Mouse (Mus musculus): ENCODE results near the gene Ebf3. TPM values are rescaled to one million over a fixed set of nuclear protein-coding genes. Genes with fewer than 3 reads are reported as not detected.

The Ebf3 gene
- polyA plus RNA-seq (2016; fragmentation: Nextera tagmentation; extraction: Ambion mirVana): 8.4 and 9.4 TPM in 2 replicates

DNA sequence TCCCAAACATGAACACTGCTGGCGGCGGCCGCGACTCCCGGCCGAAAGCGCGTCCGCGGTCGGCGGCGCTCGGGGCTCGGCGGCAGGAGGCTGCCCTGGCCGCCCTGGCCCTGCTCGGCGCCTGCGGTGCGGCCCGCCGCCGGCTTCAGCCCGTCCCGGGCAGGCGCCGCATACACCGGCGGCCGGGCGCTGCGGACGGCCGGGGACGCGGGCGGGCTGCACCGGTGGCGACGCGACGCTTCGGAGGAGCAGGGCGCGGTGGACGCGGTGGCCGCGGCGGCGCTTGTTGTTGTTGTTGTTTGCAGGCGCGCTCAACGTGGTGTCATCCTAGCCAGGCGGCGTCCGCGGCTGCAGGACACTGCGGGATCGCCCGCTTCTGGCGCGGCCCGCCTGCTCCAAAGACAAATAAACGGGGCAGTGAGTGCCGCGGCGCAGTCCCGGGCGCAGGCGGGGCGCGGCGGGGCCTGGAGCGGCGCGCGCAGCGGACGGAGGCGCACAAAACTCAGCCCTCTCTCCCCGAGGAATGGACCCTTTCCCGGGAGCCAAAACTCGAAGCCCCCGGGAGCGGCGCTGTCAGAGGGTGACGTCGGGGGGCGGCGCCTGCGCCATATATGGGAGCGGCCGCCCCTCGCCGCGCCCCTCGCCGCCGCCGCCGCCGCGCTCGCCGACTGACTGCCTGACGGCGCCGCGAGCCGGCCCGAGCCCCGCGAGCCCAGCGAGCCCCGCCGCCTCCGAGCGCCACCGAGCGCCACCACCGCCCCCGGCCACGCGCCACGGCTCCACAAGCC, at the start of gene Ebf3:
Gene Ebf3, minus strand, starts transcription at position 542 of the 788 bp plus-strand sequence.
- peaks cover 97% of the 10 kb centered on the region for H3K27me3 ChIP-seq (replicated peaks; ENCODE audit: low read depth, poor library complexity, severe bottlenecking)
- peak; percentile 95 for DNase-seq (ENCODE audit: low spot score)
- H3K27ac ChIP-seq (replicated peaks): peak within 1 kb of the TSS; percentile 94
- H3K9me3 ChIP-seq: no peaks in the 10 kb centered on the region
- under 1% methylated on average over 127 of the region's 127 CpGs for WGBS
- H3K4me3 ChIP-seq: peak within 1 kb of the TSS; percentile 87
- peaks cover 10% of the 10 kb centered on the region for H3K36me3 ChIP-seq (replicated peaks)
- H3K4me1 ChIP-seq: peaks cover 82% of the 10 kb centered on the region

DNA sequence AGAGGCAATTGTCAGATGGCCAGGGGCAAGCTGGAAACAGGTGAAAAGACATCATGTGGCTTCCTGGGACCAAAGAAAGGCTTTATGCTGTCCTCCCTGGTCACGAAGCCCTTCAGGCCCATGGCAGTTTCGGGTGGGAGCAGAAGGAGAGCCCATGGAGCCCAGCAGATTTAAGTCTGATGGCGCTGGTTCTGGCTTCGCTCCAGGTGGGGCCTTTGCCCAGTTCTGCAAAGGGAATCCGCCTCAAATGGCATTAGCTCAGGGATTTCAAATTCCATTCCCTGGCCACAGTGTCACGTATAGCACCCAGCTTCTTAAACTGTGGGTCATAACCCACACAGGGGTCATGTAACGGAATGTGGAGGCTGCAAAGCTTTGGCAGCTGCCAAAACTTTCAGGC, 32.6 kb upstream of the Ebf3 start:
- no peaks in the 10 kb centered on the region for H3K9me3 ChIP-seq
- 69% methylated on average over 7 of the region's 7 CpGs for WGBS
- no peaks in the 10 kb centered on the region for H3K36me3 ChIP-seq (replicated peaks)
- no peak for DNase-seq (ENCODE audit: low spot score)
- no peak overlapping the region; the same call in 1 of the 2 replicates for H3K27ac ChIP-seq (replicated peaks)
- 0 out of 2 replicates have a peak, but pooled peaks cover 4% of the 10 kb centered on the region for H3K27me3 ChIP-seq (replicated peaks; ENCODE audit: low read depth, poor library complexity, severe bottlenecking)
- no peak overlapping the region for H3K4me3 ChIP-seq
- H3K4me1 ChIP-seq: peaks cover 8% of the 10 kb centered on the region; the same call in 1 of the 2 replicates

DNA sequence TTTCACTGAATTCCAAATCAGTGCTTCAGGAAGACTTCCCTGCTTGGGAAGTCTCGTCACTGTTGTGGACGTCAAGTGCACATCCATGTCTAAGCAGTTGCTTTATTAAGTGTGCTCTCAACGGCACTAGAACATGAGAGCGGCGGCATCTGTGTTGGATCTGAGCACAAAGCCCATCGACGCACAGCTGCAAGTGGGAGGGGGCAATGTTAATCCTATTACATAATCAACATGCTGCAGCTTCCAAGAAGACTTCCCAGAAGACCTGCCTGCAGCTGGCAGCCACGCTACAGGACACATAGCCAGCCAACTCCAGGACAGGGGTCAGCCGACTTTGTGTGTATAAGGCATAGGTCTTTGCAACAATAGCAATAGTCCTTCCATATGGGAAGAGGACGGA, 31.8 kb upstream of the Ebf3 start:
- Histone ChIP-seq H3K27ac (replicated peaks) (no peak overlapping the region), H3K4me3 (no peak overlapping the region), H3K27me3 (replicated peaks; ENCODE audit: low read depth, poor library complexity, severe bottlenecking) (0 out of 2 replicates have a peak, but pooled peaks cover 4% of the 10 kb centered on the region), H3K9me3 (no peaks in the 10 kb centered on the region), H3K4me1 (peaks cover 8% of the 10 kb centered on the region; the same call in 1 of the 2 replicates), H3K36me3 (replicated peaks) (no peaks in the 10 kb centered on the region)
- WGBS: 67% methylated on average over 10 of the region's 10 CpGs
- DNase-seq (ENCODE audit: low spot score): peak; percentile 16

DNA sequence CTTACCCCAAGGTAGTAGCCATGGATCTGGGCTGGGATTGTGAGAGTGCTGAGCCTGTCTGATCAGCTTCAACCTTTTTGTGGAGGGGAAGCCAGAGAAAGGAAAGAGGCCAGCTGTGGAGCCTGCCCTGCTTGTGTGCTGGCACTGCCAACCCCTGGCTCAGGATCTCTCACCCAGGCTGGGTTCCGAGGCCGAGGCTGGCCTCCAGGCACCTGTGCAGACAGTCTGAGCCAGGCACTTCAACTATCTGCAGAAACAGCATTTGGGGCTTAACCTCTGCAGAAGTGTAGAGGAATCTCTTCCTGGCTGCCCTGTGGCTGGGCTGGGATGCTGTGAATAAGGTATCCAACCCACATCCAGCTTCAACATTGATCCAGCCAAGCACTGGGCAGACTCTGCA, 19.7 kb upstream of the Ebf3 start:
- Histone ChIP-seq H3K4me3 (no peak overlapping the region), H3K27ac (replicated peaks) (no peak overlapping the region), H3K4me1 (0 out of 2 replicates have a peak, but pooled peaks cover 4% of the 10 kb centered on the region), H3K9me3 (no peaks in the 10 kb centered on the region), H3K36me3 (replicated peaks) (no peaks in the 10 kb centered on the region), H3K27me3 (replicated peaks; ENCODE audit: low read depth, poor library complexity, severe bottlenecking) (peaks cover 17% of the 10 kb centered on the region)
- no peak for DNase-seq (ENCODE audit: low spot score)
- WGBS: 85% methylated on average over 2 of the region's 2 CpGs

DNA sequence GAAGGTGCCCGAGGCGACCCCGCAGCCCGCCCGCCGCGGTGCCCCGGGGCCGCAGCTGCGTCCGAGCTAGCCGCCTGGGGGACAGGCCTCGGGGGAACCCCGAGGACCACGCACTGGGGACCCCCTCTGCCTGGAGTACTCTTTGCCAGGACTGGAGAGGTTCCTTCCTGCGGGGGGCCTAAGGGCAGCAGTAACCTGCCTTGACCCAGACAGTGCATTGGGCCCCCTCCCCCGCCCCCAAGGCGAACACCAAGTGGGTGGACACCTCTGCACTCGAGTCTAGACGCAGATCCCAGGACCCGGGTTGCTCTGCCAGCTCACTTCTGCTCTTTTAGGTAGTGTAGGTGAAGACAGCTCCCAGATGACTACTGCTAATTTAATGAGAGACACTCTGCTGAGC, 8.7 kb upstream of the Ebf3 start:
- peaks cover 49% of the 10 kb centered on the region for H3K4me1 ChIP-seq
- no peak for DNase-seq (ENCODE audit: low spot score)

DNA sequence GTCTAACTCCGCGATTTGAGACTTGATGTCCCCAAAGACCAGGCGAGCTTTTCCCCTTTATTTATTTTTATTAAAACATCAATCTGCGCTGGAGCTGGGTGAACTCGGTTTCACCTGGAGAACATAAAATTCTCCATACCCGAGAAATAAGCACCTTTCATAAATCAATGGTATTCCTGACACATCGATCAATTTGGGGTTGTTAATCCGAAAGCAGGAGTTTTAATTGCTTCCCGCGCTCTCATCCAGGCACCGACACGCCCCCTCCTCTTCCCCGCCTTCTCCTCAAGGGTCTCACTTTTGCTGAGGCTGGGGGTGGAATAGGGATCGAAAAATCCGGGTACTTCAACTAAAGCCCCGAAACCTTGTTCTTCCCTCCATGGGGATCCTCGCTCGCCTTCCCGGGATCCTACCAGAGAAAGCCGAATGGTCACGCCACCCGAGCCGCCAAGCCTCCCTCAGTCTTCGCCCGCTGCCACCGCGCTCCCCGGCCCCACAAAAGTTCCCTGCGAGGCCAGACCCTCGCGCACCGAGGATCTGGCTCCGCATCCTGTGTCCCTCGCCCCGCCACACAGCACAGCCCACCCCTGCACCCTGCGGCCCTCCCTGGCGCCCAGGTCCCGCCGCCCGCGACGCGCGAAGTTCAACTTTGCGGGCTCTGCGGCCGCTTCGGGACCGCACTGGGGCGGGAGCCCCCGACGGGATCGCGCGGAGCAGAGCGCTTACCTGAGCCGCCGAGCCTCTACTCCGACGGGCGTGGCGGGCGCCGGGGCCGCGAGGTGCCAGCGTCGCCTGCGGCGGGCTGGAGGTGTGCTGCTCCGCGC, 7.9 kb upstream of the Ebf3 start:
- peaks cover 57% of the 10 kb centered on the region for H3K4me1 ChIP-seq
- peak overlapping the region; percentile 74 for H3K27ac ChIP-seq (replicated peaks)
- under 1% methylated on average over 72 of the region's 72 CpGs for WGBS

More for the DNA sequence above, 8.7 kb upstream of the Ebf3 start:
- H3K27me3 ChIP-seq (replicated peaks; ENCODE audit: low read depth, poor library complexity, severe bottlenecking): peaks cover 96% of the 10 kb centered on the region
- H3K27ac ChIP-seq (replicated peaks): peak overlapping the region; percentile 74; the same call in 1 of the 2 replicates
- WGBS: under 1% methylated on average over 21 of the region's 21 CpGs
- no peaks in the 10 kb centered on the region for H3K36me3 ChIP-seq (replicated peaks)
- H3K9me3 ChIP-seq: no peaks in the 10 kb centered on the region
- H3K4me3 ChIP-seq: peak overlapping the region; percentile 61

DNA sequence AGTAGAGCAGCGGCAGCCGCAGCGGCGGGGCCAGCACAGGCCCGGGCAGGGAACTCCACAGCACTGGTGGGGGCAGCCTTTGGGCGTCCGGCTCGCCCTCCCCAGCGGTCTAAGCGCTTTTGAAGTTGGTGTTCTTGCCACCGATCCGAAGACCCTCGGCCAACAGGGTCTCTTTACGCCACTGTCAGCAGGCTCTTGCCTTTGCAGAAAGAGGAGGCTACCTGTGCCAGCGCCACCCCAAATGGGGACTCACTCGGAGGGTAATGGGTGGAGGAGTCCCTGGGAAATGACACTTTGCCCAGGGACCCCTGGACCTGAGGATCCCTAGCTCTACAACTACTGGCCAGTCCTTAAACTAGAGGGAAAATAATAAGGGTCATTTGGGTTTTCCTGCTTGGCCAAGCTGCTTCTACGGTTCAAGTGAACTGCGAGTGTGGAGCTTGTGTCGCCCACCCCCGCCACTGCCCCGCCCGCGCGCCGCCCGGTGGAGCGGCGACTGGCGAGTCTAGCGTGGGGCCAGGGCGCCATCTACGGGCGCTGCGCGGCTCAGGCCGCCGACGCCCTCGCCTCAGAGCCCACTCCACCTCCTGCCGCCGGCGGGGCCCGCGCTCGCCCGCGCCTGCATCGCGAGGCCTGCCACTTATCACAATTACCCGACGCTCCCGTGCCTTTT, 7.0 kb upstream of the Ebf3 start:
- H3K4me1 ChIP-seq: peaks cover 66% of the 10 kb centered on the region
- H3K27me3 ChIP-seq (replicated peaks; ENCODE audit: low read depth, poor library complexity, severe bottlenecking): peaks cover 96% of the 10 kb centered on the region
- peak overlapping the region; percentile 61 for H3K4me3 ChIP-seq
- H3K36me3 ChIP-seq (replicated peaks): no peaks in the 10 kb centered on the region
- DNase-seq (ENCODE audit: low spot score): peak; percentile 90
- under 1% methylated on average over 52 of the region's 52 CpGs for WGBS
- 0 out of 2 replicates have a peak overlapping the region, but pooled peaks have one; percentile 30 for H3K27ac ChIP-seq (replicated peaks)
- H3K9me3 ChIP-seq: no peaks in the 10 kb centered on the region

More for the DNA sequence above, 7.9 kb upstream of the Ebf3 start:
- Histone ChIP-seq H3K36me3 (replicated peaks) (no peaks in the 10 kb centered on the region), H3K4me3 (peak overlapping the region; percentile 61), H3K27me3 (replicated peaks; ENCODE audit: low read depth, poor library complexity, severe bottlenecking) (peaks cover 96% of the 10 kb centered on the region), H3K9me3 (no peaks in the 10 kb centered on the region)
- DNase-seq (ENCODE audit: low spot score): peak; percentile 55

DNA sequence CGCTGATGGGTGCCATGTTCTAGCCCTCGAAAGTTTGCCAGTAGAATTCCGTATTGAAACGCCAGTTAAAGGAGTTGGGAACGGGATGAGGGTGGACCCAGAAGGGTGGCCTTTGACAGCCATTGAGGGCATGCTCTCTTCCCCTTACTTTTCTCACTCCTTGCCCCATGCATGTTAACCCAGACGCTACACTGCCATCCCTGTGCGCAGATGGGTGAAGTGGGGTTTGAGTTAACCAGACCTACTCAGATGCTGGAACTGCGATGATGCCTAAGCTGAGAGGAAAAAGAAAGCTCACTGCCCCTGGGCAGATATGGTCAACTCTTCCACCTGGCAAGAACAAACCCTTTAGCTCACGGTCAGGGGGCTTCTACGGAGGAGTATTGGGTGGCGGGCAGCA, 6.1 kb upstream of the Ebf3 start:
- no peaks in the 10 kb centered on the region for H3K36me3 ChIP-seq (replicated peaks)
- no peak overlapping the region for H3K27ac ChIP-seq (replicated peaks)
- H3K4me1 ChIP-seq: peaks cover 74% of the 10 kb centered on the region
- no peaks in the 10 kb centered on the region for H3K9me3 ChIP-seq
- H3K27me3 ChIP-seq (replicated peaks; ENCODE audit: low read depth, poor library complexity, severe bottlenecking): peaks cover 100% of the 10 kb centered on the region
- DNase-seq (ENCODE audit: low spot score): peak; percentile 50
- peak overlapping the region; percentile 27; the same call in 1 of the 2 replicates for H3K4me3 ChIP-seq
- 3% methylated on average over 11 of the region's 11 CpGs for WGBS

DNA sequence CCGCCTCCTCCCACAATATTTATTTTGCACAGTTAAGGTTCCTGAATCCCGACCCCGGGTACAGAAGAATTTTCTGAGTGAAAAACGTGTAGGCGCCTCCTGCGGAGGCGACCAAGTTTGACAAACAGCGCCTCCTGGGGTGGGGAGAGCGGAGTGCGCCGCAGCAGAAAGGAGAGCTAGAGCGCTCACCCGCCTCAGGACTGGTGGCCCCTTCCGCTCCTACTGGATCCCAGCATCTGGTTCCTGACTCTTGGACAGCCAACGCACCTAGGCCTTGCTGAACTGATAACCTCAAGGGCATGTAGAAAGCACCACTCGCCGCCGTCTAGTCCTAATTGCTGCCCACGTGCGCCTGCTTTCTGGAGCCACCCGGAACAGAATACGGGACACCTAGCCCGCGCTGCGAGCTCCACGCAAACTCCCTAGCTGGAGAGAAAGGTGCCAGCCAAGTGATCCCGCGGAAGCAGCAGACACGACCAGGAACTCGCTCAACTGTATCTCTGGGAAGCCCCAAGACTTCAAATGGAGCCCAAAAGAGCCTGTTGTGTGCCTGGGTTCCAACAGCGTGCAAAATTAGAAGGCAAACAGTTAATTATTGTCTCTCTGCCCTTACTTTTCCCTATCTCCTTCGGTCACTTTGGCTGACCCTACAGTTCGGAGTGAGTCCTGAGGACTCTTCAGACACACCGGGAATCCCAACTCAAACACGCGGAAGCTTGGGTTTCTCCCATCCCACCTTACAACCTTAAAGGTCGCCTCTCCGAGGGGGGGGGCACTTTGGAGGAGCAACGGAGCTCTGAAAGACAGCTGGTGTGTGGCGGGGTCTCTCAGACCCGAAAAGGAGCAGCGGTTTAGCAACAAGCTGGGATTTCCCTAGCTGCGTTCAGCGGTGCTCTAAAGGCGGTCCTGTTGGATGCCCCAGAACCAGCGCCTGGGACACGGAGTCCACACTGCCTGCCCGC, 5.0 kb upstream of the Ebf3 start:
- H3K27ac ChIP-seq (replicated peaks): peak overlapping the region; percentile 1; the same call in 1 of the 2 replicates
- WGBS: under 1% methylated on average over 48 of the region's 48 CpGs
- H3K9me3 ChIP-seq: no peaks in the 10 kb centered on the region
- DNase-seq (ENCODE audit: low spot score): peak; percentile 86
- no peaks in the 10 kb centered on the region for H3K36me3 ChIP-seq (replicated peaks)
- H3K4me3 ChIP-seq: peak overlapping the region; percentile 47
- H3K4me1 ChIP-seq: peaks cover 83% of the 10 kb centered on the region
- peaks cover 100% of the 10 kb centered on the region for H3K27me3 ChIP-seq (replicated peaks; ENCODE audit: low read depth, poor library complexity, severe bottlenecking)

DNA sequence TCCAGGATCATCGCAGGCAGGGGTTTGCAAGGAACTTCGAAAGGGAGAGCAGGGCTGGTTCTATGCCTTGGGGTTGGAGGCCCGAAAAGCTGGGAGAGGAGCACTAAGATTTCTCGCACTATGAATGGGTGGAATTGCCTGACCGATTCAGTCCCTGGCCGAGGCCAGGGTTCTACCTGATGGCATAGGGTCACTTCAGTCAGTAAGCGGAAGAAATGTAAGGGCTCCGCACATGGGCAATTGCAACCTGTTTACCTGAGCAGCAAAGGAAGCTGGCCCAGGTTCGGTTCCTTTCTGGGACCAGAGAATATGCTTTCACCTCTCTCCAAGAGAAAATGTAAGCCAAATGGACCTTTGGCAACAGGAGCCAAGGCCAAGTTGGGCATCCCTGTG, 4.1 kb upstream of the Ebf3 start:
- Histone ChIP-seq H3K4me1 (peaks cover 88% of the 10 kb centered on the region), H3K27ac (replicated peaks) (peak overlapping the region; percentile 77; the same call in 1 of the 2 replicates)

DNA sequence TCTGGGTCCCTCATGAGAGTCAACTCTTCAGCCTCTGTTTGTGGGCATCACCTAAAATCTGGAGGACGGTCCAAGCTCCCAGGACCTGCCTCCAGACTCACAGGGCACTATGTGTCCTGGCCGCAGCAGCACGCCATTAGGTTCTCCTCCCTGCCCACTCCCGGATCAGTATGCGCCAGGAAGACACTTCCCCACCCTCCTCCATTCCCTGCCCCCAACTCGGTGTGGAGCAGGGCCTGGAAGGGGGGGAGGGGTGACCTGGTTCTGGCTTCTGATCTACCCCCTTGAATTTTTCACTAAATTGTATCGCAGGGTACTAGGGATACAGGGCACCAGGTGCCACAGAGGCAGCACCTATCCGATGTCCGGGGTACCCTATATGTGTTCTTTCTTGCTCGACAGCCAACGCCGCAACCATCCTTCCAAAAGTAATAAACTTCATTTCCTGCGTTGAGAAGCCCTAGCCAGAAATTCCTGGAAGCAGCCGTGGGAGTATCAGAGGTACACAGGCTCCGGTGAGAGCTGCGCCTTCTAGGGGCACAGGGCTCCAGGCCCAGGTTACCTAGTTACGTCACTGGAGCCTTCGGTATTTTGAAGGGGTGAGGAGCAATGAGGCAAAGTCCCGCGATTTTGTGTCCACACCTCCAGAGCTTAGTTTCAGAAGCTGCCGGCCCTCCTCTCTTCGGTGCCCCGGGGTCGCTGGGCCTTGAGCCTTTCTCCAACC, 3.6 kb upstream of the Ebf3 start:
- 1% methylated on average over 24 of the region's 24 CpGs for WGBS
- H3K4me1 ChIP-seq: peaks cover 91% of the 10 kb centered on the region

More for the DNA sequence above, 4.1 kb upstream of the Ebf3 start:
- Histone ChIP-seq H3K9me3 (no peaks in the 10 kb centered on the region), H3K36me3 (replicated peaks) (no peaks in the 10 kb centered on the region), H3K4me3 (peak overlapping the region; percentile 87), H3K27me3 (replicated peaks; ENCODE audit: low read depth, poor library complexity, severe bottlenecking) (peaks cover 100% of the 10 kb centered on the region)
- WGBS: 4% methylated on average over 9 of the region's 9 CpGs
- DNase-seq (ENCODE audit: low spot score): no peak

More for the DNA sequence above, 3.6 kb upstream of the Ebf3 start:
- DNase-seq (ENCODE audit: low spot score): peak; percentile 48
- Histone ChIP-seq H3K4me3 (peak overlapping the region; percentile 87), H3K27me3 (replicated peaks; ENCODE audit: low read depth, poor library complexity, severe bottlenecking) (peaks cover 100% of the 10 kb centered on the region), H3K9me3 (no peaks in the 10 kb centered on the region), H3K36me3 (replicated peaks) (no peaks in the 10 kb centered on the region), H3K27ac (replicated peaks) (peak overlapping the region; percentile 77)

All from embryonic facial prominence, embryonic 10.5 days (tissue).